Mouse (Mus musculus): Measurements from ENCODE around the gene Slc36a2. TPM values are rescaled to one million over a fixed set of nuclear protein-coding genes. Genes with fewer than 3 reads are reported as not detected.

Gene Slc36a2
- polyA plus RNA-seq, 1 experiment from 2014 or later, result 2.2 TPM

DNA sequence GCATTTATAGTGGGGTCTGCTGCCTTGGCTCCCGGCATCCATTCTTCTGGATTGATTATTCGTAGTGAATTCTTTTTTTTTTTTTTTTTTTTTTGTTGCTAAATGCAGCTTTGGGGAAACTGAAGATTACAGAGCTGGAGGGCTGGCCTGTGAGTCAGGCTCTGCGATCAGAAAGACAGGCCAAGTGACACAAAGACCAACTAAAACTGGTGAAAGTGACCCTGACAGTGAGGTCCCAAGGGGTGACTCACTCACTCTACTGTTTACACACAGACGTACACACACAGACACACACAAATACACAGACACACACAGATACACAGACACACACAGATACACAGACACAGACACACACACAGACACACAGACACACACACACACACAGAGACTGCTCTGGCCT lies 14.4 kb downstream of the Slc36a2 start:
- H3K4me1 ChIP-seq, result no peaks in the 10 kb centered on the region
- no peaks in the 10 kb centered on the region; the same call in 1 of the 2 replicates for H3K27me3 ChIP-seq (ENCODE audit: insufficient read depth, poor library complexity, severe bottlenecking)
- H3K36me3 ChIP-seq, result no peaks in the 10 kb centered on the region
- 75% methylated on average over 4 of the region's 4 CpGs for WGBS
- no peaks in the 10 kb centered on the region; the same call in 1 of the 2 replicates for H3K9me3 ChIP-seq
- DNase-seq (ENCODE audit: low spot score), result no peak
- H3K27ac ChIP-seq, result no peak overlapping the region
- H3K4me3 ChIP-seq, result no peak overlapping the region

DNA sequence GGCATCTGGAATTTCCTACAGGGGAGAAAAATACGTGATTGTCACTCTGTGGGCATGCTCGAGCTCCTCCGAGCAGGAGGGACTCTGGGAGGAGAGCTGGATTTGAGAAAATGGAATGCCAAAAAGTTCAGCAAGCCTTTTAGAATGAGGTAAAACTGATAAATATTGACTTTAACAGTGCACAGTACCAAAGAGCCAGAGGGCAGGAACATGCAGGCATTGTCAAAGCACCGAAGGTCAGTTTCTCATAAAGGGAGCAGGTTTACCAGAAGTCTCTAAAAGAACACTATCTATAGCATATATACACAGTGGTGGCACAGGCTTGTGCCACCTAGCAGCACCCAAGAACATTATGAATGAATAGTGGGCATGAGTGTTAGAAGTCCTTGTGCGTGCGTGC lies 16.0 kb downstream of the Slc36a2 start:
- Histone ChIP-seq H3K36me3 (no peaks in the 10 kb centered on the region), H3K4me1 (no peaks in the 10 kb centered on the region), H3K27me3 (ENCODE audit: insufficient read depth, poor library complexity, severe bottlenecking) (no peaks in the 10 kb centered on the region; the same call in 1 of the 2 replicates), H3K9me3 (no peaks in the 10 kb centered on the region; the same call in 1 of the 2 replicates), H3K4me3 (no peak overlapping the region), H3K27ac (no peak overlapping the region)
- DNase-seq (ENCODE audit: low spot score), result no peak
- 91% methylated on average over 6 of the region's 6 CpGs for WGBS

DNA sequence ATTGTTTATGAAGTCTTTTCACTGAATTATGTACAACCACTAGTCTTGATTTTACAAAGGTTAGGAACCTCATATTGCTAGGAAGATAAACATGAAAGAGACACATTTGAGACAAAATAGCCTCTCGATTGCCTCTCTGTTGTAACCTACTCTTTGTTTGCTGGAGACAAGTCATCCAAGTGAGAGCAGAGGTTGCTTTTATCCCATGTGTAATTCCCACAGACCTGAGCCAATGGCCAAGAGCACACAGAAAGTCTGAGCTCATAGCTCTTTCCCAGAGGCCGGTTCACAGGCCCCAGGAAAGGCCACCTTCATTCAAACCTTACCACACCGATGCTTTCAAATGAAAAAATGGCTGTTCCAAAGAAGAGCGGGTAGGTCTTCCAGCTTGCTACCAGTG lies 16.4 kb downstream of the Slc36a2 start:
- Histone ChIP-seq H3K4me3 (no peak overlapping the region), H3K36me3 (no peaks in the 10 kb centered on the region), H3K27me3 (ENCODE audit: insufficient read depth, poor library complexity, severe bottlenecking) (no peaks in the 10 kb centered on the region; the same call in 1 of the 2 replicates), H3K27ac (no peak overlapping the region), H3K9me3 (no peaks in the 10 kb centered on the region; the same call in 1 of the 2 replicates), H3K4me1 (no peaks in the 10 kb centered on the region)
- WGBS, result 78% methylated on average over 4 of the region's 4 CpGs
- DNase-seq (ENCODE audit: low spot score), result no peak

DNA sequence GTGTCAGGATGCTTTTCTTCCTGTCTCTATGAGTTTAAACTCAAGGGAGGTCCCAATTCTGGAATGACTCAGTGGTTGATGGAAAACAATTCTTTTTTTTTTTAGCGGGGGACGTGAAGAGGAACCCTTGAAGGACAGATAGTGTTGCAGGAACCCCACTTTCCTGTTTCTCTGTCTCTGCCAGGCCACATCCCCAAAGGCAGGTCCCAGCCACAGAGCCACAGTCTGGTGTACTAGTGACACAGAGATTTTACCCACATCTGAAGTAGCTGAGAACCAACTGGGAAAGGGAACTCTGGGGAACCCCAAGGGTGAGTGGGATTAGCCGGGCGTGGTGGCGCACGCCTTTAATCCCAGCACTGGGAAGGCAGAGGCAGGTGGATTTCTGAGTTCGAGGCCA lies 19.1 kb downstream of the Slc36a2 start:
- H3K9me3 ChIP-seq, result no peaks in the 10 kb centered on the region
- H3K4me1 ChIP-seq, result peaks cover 16% of the 10 kb centered on the region; the same call in 1 of the 2 replicates
- 90% methylated on average over 7 of the region's 7 CpGs for WGBS
- no peak for DNase-seq (ENCODE audit: low spot score)
- H3K27ac ChIP-seq, result no peak overlapping the region
- H3K4me3 ChIP-seq, result no peak overlapping the region
- H3K36me3 ChIP-seq, result no peaks in the 10 kb centered on the region
- no peaks in the 10 kb centered on the region for H3K27me3 ChIP-seq (ENCODE audit: insufficient read depth, poor library complexity, severe bottlenecking)

DNA sequence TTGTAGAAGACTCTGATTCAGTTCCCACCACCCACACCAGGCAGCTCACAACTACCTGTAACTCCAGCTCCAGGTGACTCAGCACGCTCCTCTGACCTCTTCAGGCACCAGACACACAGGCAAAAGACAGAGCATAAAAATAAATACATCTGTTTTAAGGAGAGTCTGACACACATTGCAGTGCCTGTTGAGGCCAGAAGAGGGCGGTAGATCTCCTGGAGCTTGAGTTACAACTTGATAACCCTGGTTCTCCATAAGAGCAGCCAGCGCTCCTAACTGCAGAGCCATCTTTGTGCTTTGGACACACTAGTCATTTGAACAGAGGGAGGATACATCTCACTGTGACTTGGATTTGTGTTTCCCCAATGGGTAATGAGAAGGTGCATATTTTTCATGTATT lies 20.2 kb downstream of the Slc36a2 start:
- no peak overlapping the region for H3K4me3 ChIP-seq
- H3K36me3 ChIP-seq, result no peaks in the 10 kb centered on the region
- H3K4me1 ChIP-seq, result peaks cover 16% of the 10 kb centered on the region; the same call in 1 of the 2 replicates
- no peak for DNase-seq (ENCODE audit: low spot score)
- H3K27ac ChIP-seq, result no peak overlapping the region
- WGBS, result 47% methylated on average over 3 of the region's 3 CpGs
- H3K9me3 ChIP-seq, result no peaks in the 10 kb centered on the region
- H3K27me3 ChIP-seq (ENCODE audit: insufficient read depth, poor library complexity, severe bottlenecking), result no peaks in the 10 kb centered on the region

DNA sequence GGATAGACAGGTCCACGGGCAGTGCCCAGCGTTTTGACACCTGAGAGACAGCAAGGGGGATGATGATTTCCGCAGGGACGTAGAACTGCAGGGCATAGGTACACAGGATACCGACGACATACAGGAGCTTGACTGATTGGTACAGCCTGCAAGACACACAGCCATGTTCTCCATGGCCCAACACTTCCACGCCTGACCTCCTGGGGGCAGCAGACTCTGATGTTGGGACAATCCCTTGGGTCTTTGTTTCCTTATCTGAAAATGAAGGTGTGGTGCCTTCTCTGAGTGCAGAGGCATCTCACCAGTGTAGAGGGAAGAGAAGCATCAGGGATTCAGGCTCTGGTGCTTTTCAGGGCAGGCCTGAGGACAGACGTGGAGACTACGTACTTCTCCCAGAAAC lies 22.2 kb downstream of the Slc36a2 start:
- H3K27ac ChIP-seq, result peak overlapping the region; percentile 42; the same call in 1 of the 2 replicates

DNA sequence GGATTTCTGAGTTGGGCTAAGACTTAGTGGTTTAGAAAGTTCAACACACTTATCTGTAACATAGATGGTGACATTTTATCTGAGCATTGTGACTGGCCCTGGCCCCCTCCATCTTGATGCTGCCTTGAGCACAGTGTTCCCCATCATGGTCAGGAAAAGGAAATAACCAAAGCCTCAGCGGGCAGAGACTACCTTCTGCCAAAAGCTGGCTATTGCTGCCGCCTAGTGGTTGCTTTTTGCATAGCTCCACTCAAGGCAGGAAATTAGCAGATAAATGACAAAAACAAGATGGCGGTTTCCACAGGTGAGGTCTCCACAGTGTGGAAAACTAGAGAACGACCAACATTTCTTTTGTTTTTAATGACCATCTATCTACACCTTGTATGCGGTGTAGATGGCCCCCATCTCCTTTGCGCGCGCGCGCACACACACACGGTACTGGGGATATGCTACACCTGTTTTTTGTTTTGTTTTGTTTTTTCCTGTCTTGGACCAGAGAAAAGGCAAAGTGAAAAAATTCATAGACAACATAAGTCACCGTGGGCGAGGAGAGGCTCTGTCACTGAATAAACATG lies 26.0 kb downstream of the Slc36a2 start:
- Histone ChIP-seq H3K4me1 (peaks cover 16% of the 10 kb centered on the region; the same call in 1 of the 2 replicates), H3K36me3 (no peaks in the 10 kb centered on the region), H3K27me3 (ENCODE audit: insufficient read depth, poor library complexity, severe bottlenecking) (no peaks in the 10 kb centered on the region), H3K27ac (no peak overlapping the region), H3K4me3 (no peak overlapping the region), H3K9me3 (no peaks in the 10 kb centered on the region)
- no peak for DNase-seq (ENCODE audit: low spot score)
- WGBS, result 47% methylated on average over 13 of the region's 13 CpGs

More for the DNA sequence above, 22.2 kb downstream of the Slc36a2 start:
- DNase-seq (ENCODE audit: low spot score), result no peak
- Histone ChIP-seq H3K36me3 (no peaks in the 10 kb centered on the region), H3K4me3 (no peak overlapping the region), H3K9me3 (no peaks in the 10 kb centered on the region), H3K27me3 (ENCODE audit: insufficient read depth, poor library complexity, severe bottlenecking) (no peaks in the 10 kb centered on the region), H3K4me1 (peaks cover 16% of the 10 kb centered on the region; the same call in 1 of the 2 replicates)
- WGBS, result 48% methylated on average over 9 of the region's 9 CpGs

DNA sequence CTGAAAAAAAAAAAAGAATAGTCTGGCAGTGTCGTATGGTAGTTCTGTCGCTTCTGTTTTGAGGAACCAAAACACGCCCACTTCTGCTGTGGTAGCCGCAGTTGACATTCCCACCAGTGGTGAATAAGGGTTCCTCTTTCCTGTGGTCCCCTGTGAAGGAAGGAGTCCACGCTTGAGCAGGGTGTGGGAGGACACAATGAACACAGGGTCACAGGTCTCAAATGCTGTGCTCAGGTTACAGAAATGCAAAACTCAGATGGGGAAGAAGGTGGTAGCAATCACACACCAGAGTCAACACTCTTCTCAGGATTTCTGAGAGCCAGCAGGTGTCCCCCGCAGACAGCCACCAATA lies 29.8 kb downstream of the Slc36a2 start:
- H3K4me1 ChIP-seq, result no peaks in the 10 kb centered on the region
- 70% methylated on average over 6 of the region's 6 CpGs for WGBS
- H3K4me3 ChIP-seq, result no peak overlapping the region
- no peaks in the 10 kb centered on the region for H3K9me3 ChIP-seq
- no peaks in the 10 kb centered on the region for H3K36me3 ChIP-seq
- H3K27me3 ChIP-seq (ENCODE audit: insufficient read depth, poor library complexity, severe bottlenecking), result no peaks in the 10 kb centered on the region
- H3K27ac ChIP-seq, result no peak overlapping the region
- DNase-seq (ENCODE audit: low spot score), result no peak

DNA sequence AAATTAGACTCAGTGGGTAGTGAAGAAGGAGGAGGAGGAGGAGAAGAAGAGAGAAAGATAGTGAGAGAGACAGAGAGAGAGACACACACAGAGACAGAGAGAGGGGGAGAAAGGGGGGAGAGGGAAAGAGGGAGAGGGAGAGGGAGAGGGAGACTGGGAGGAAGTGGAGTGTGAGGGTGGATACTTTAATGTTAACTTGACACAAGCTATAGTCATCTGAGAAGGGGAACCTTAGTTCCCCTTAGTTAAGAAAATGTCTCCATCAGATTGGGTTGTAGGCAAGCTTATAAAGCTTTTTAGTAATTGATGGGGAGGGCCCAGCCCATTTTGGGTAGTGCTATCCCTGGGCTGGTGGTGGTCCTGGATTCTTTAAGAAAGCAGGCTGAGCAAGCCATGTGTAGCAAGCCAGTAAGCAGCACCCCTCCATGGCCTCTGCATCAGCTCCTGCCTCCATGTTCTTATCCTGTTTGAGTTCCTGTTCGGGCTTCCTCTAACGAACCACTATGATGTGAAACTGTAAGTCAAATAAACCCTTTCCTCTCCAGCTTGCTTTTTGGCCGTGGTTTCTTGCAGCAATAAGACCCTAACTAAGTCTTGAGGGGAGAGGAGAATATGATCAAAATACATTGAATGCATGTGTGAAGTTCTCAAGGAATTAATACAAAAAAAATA lies 30.3 kb downstream of the Slc36a2 start:
- no peak for DNase-seq (ENCODE audit: low spot score)
- Histone ChIP-seq H3K36me3 (no peaks in the 10 kb centered on the region), H3K27me3 (ENCODE audit: insufficient read depth, poor library complexity, severe bottlenecking) (no peaks in the 10 kb centered on the region), H3K4me3 (no peak overlapping the region), H3K9me3 (no peaks in the 10 kb centered on the region), H3K27ac (no peak overlapping the region), H3K4me1 (no peaks in the 10 kb centered on the region)
- WGBS, result 50% methylated on average over 3 of the region's 3 CpGs

DNA sequence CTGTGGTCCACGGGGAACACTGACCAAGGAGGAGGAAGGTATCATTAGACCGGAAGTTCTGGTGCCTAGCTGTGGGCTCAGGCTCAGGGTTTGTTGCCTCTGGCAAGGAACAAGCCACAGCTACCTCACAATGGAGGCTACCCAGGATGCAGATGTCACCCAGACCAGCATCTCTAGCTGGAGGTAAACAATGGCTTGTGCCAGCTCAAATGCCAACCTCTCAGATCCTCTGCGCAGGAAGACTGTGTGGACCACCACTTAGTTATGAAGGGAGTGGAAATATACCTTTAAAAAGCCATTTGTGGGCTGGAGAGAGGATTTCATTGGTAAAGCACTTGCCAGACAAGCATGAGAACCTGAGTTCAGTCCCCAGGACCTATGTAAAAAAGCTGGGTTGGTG lies 33.3 kb downstream of the Slc36a2 start, which contains the start of gene Slc36a3:
TSS of gene Slc36a3 (minus strand) at position 101 of the 400 bp plus-strand sequence.
- H3K36me3 ChIP-seq, result no peaks in the 10 kb centered on the region
- WGBS, result 83% methylated on average over 3 of the region's 3 CpGs
- H3K27me3 ChIP-seq (ENCODE audit: insufficient read depth, poor library complexity, severe bottlenecking), result no peaks in the 10 kb centered on the region
- H3K27ac ChIP-seq, result no peak within 1 kb of the TSS
- H3K4me3 ChIP-seq, result no peak within 1 kb of the TSS
- H3K4me1 ChIP-seq, result no peaks in the 10 kb centered on the region
- H3K9me3 ChIP-seq, result no peaks in the 10 kb centered on the region
- no peak for DNase-seq (ENCODE audit: low spot score)

DNA sequence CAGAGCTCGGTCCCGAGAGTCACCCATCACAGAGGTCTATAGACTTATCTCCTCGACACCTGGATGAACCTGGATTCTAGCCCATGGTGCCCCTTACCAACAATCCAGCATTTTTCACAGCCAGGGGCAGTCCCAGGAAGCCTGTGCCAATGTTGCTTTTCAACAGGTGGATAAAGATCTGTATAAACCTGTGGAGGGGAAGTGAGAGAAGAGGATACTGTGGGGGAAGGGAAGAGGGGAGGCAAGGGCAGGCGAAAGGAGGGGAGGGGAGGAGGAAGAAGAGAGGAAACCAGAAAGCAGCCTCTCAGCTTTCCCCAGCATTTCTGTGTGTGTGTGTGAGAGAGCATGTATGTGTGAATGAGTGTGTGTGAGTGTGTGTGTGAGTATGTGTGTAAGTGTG lies 36.4 kb downstream of the Slc36a2 start:
- H3K4me3 ChIP-seq, result no peak overlapping the region
- 78% methylated on average over 4 of the region's 4 CpGs for WGBS
- H3K4me1 ChIP-seq, result no peaks in the 10 kb centered on the region
- H3K27ac ChIP-seq, result no peak overlapping the region; the same call in 1 of the 2 replicates
- no peaks in the 10 kb centered on the region for H3K27me3 ChIP-seq (ENCODE audit: insufficient read depth, poor library complexity, severe bottlenecking)
- DNase-seq (ENCODE audit: low spot score), result no peak
- H3K9me3 ChIP-seq, result no peaks in the 10 kb centered on the region
- no peaks in the 10 kb centered on the region for H3K36me3 ChIP-seq

DNA sequence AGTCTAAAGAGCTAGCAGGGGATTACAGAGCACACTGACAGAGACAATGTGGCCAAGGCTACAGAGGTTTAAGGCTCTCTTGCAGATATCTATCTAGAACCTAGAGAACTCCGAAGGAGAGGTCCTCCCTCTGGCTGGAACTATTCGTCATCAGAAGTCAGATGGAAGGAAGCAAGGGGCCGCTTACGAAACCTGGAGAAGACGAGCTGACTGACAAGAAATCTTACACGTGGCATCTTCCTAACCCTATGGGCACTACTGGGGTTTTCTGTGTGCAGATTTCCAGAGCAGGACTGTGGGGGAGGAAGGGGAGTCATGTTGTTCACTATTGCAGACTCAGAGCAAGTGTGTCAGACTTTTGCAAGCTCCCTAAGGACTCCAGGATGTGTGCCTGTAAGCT lies 37.5 kb downstream of the Slc36a2 start:
- 69% methylated on average over 6 of the region's 6 CpGs for WGBS
- H3K4me3 ChIP-seq, result no peak overlapping the region
- no peak for DNase-seq (ENCODE audit: low spot score)
- H3K4me1 ChIP-seq, result no peaks in the 10 kb centered on the region
- H3K9me3 ChIP-seq, result no peaks in the 10 kb centered on the region
- no peak overlapping the region for H3K27ac ChIP-seq
- 0 out of 2 replicates have a peak, but pooled peaks cover 4% of the 10 kb centered on the region for H3K27me3 ChIP-seq (ENCODE audit: insufficient read depth, poor library complexity, severe bottlenecking)
- no peaks in the 10 kb centered on the region for H3K36me3 ChIP-seq

DNA sequence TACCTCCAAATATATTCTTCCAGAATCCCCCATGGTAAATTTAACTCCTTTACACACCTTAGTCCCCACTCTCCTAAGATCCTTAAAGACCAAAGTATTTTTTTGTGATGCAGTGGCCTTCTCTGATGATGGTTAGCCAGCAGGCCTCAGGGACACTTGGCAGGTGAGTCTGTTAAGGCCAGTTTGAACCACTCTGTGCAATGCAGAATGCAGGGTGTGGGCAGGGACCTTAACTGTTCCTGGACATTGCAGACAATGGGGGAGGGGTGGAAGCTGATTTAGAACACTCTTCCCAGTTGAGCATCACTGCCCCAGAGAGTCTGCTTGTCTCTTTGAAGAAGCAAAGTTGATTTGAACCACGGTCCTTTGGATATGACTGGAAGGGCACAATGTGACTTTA lies 38.0 kb downstream of the Slc36a2 start:
- DNase-seq (ENCODE audit: low spot score), result no peak
- H3K27ac ChIP-seq, result no peak overlapping the region
- H3K9me3 ChIP-seq, result no peaks in the 10 kb centered on the region
- 83% methylated on average over 1 of the region's 1 CpGs for WGBS
- no peak overlapping the region for H3K4me3 ChIP-seq
- H3K27me3 ChIP-seq (ENCODE audit: insufficient read depth, poor library complexity, severe bottlenecking), result 0 out of 2 replicates have a peak, but pooled peaks cover 4% of the 10 kb centered on the region
- no peaks in the 10 kb centered on the region for H3K4me1 ChIP-seq
- no peaks in the 10 kb centered on the region for H3K36me3 ChIP-seq

All from heart, embryonic 10.5 days (tissue).